Mouse (Mus musculus): ENCODE results near the gene Adk.

The Adk gene

GRCm38 (mm10) chr14:21359207-21359895 lies 307.0 kb downstream of the Adk start:
- DNase-seq = peak in 1 of 2 experiments; percentile 26

GRCm38 (mm10) chr14:21359896-21360525 lies 307.6 kb downstream of the Adk start:
- no peak for DNase-seq

GRCm38 (mm10) chr14:21367095-21367494 lies 314.7 kb downstream of the Adk start:
- no peak for DNase-seq

- no peak for DNase-seq
Observed at GRCm38 (mm10) chr14:21368622-21369021, 316.2 kb downstream of the Adk start.

GRCm38 (mm10) chr14:21369127-21369526 lies 316.8 kb downstream of the Adk start:
- peak; percentile 27 to 51 for DNase-seq

GRCm38 (mm10) chr14:21371946-21372345 lies 319.6 kb downstream of the Adk start:
- no peak for DNase-seq

GRCm38 (mm10) chr14:21372689-21373088 lies 320.3 kb downstream of the Adk start:
- DNase-seq = no peak

- DNase-seq = no peak
Observed at GRCm38 (mm10) chr14:21383701-21384428, 331.5 kb downstream of the Adk start.

- no peak for DNase-seq
Observed at GRCm38 (mm10) chr14:21399506-21399905, 347.1 kb downstream of the Adk start.

GRCm38 (mm10) chr14:21402157-21402601 lies 349.8 kb downstream of the Adk start:
- peak; percentile 7 to 22 for DNase-seq

- no peak for DNase-seq
Observed at GRCm38 (mm10) chr14:21402621-21403405, 350.4 kb downstream of the Adk start.

- DNase-seq = no peak
Observed at GRCm38 (mm10) chr14:21406946-21407345, 354.6 kb downstream of the Adk start.

GRCm38 (mm10) chr14:21408846-21409245 lies 356.5 kb downstream of the Adk start:
- no peak for DNase-seq

GRCm38 (mm10) chr14:21410769-21411477 lies 358.5 kb downstream of the Adk start:
- no peak for DNase-seq

GRCm38 (mm10) chr14:21411524-21411923 lies 359.1 kb downstream of the Adk start:
- DNase-seq = no peak

GRCm38 (mm10) chr14:21418332-21418731 lies 366.0 kb downstream of the Adk start:
- no peak for DNase-seq

- DNase-seq = no peak
Observed at GRCm38 (mm10) chr14:21427369-21427768, 375.0 kb downstream of the Adk start.

GRCm38 (mm10) chr14:21433415-21433814 lies 381.0 kb downstream of the Adk start:
- no peak for DNase-seq

GRCm38 (mm10) chr14:21433995-21434394 lies 381.6 kb downstream of the Adk start:
- DNase-seq = no peak

- no peak for DNase-seq
Observed at GRCm38 (mm10) chr14:21434686-21435085, 382.3 kb downstream of the Adk start.

GRCm38 (mm10) chr14:21439785-21440184 lies 387.4 kb downstream of the Adk start:
- DNase-seq = no peak

GRCm38 (mm10) chr14:21440526-21440925 lies 388.2 kb downstream of the Adk start:
- DNase-seq = no peak
